Mouse (Mus musculus): Measurements from ENCODE around the gene H2-Q1. TPM values are rescaled to one million over a fixed set of nuclear protein-coding genes. Genes with fewer than 3 reads are reported as not detected.

The H2-Q1 gene
- polyA plus RNA-seq, 1 experiment from 2014 or later, result 0.27 TPM

DNA sequence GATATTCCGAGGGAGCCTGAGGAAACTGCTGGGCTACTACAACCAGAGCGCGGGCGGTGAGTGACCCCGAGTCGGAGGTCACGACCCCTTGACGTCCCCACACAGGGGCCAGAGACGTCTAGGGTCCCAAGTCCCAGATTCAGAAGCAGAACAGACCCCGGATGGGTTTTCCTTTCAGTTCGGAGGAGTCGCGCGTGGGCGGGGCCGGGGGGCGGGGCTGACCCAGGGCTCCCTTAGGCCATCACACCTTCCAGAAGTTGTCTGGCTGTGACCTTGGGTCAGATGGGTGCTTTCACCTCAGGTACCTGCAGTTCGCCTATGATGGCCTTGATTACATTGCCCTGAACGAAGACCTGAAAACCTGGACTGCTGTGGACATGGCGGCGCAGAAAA lies 39.3 kb downstream of the H2-Q1 start:
- Histone ChIP-seq H3K4me1 (replicated peaks; ENCODE audit: control insufficient read depth, insufficient read depth, low read length) (peaks cover 3% of the 10 kb centered on the region; the same call in 1 of the 2 replicates), H3K36me3 (replicated peaks; ENCODE audit: control insufficient read depth, insufficient read depth) (no peaks in the 10 kb centered on the region), H3K4me3 (replicated peaks; ENCODE audit: low read length) (peak overlapping the region; percentile 29), H3K27ac (no peak overlapping the region), H3K9ac (peak overlapping the region; percentile 18; the same call in 1 of the 2 replicates), H3K4me2 (replicated peaks) (peak overlapping the region; percentile 52), H3K9me3 (ENCODE audit: control insufficient read depth, low read length) (0 out of 2 replicates have a peak, but pooled peaks cover 4% of the 10 kb centered on the region), H3K27me3 (ENCODE audit: control insufficient read depth, insufficient read depth, low read length) (peaks cover 14% of the 10 kb centered on the region)
- DNase-seq (ENCODE audit: low spot score) (no peak), ATAC-seq (ENCODE audit: low FRiP score) (no peak)
- 16% methylated on average over 21 of the region's 21 CpGs for WGBS

Other genes starting within 250 kb of the H2-Q1 start
- not detected in 2 replicates for gene Ly6g6e, start 243.5 kb upstream of the H2-Q1 start, polyA plus RNA-seq (2014; fragmentation: Nextera tagmentation; extraction: Ambion mirVana)
- gene Ly6g6d, start 242.3 kb upstream of the H2-Q1 start, polyA plus RNA-seq (2014; fragmentation: Nextera tagmentation; extraction: Ambion mirVana), result 0.82 and 0.94 TPM in 2 replicates
- gene Ly6g6f, start 234.8 kb upstream of the H2-Q1 start, polyA plus RNA-seq (2014; fragmentation: Nextera tagmentation; extraction: Ambion mirVana), result 0.23 TPM in 1 of 2 replicates, not detected in the other
- gene Abhd16a, start 231.1 kb upstream of the H2-Q1 start, polyA plus RNA-seq (2014; fragmentation: Nextera tagmentation; extraction: Ambion mirVana), result 86.8 and 89.1 TPM in 2 replicates
- not detected in 2 replicates for gene Ly6g5c, start 212.1 kb upstream of the H2-Q1 start, polyA plus RNA-seq (2014; fragmentation: Nextera tagmentation; extraction: Ambion mirVana)
- gene Ly6g5b, start 205.0 kb upstream of the H2-Q1 start, polyA plus RNA-seq (2014; fragmentation: Nextera tagmentation; extraction: Ambion mirVana), result 0.44 and 1.0 TPM in 2 replicates
- gene Gpank1, start 198.9 kb upstream of the H2-Q1 start, polyA plus RNA-seq (2014; fragmentation: Nextera tagmentation; extraction: Ambion mirVana), result 21.9 and 22.0 TPM in 2 replicates
- 321 and 339 TPM in 2 replicates for gene Csnk2b, start 198.4 kb upstream of the H2-Q1 start, polyA plus RNA-seq (2014; fragmentation: Nextera tagmentation; extraction: Ambion mirVana)
- 6.0 and 6.2 TPM in 2 replicates for gene D17H6S53E, start 194.0 kb upstream of the H2-Q1 start, polyA plus RNA-seq (2014; fragmentation: Nextera tagmentation; extraction: Ambion mirVana)
- gene Apom, start 188.4 kb upstream of the H2-Q1 start, polyA plus RNA-seq (2014; fragmentation: Nextera tagmentation; extraction: Ambion mirVana), result 0.39 TPM in 1 of 2 replicates, not detected in the other
- 90.2 and 98.2 TPM in 2 replicates for gene Bag6, start 185.2 kb upstream of the H2-Q1 start, polyA plus RNA-seq (2014; fragmentation: Nextera tagmentation; extraction: Ambion mirVana)
- 152 and 168 TPM in 2 replicates for gene Prrc2a, start 155.5 kb upstream of the H2-Q1 start, polyA plus RNA-seq (2014; fragmentation: Nextera tagmentation; extraction: Ambion mirVana)
- 7.8 and 8.7 TPM in 2 replicates for gene Aif1, start 144.3 kb upstream of the H2-Q1 start, polyA plus RNA-seq (2014; fragmentation: Nextera tagmentation; extraction: Ambion mirVana)
- gene Lst1, start 132.0 kb upstream of the H2-Q1 start, polyA plus RNA-seq (2014; fragmentation: Nextera tagmentation; extraction: Ambion mirVana), result 8.2 and 13.3 TPM in 2 replicates
- gene Ltb, start 126.0 kb upstream of the H2-Q1 start, polyA plus RNA-seq (2014; fragmentation: Nextera tagmentation; extraction: Ambion mirVana), result 0.29 and 0.39 TPM in 2 replicates
- gene Tnf, start 118.4 kb upstream of the H2-Q1 start, polyA plus RNA-seq (2014; fragmentation: Nextera tagmentation; extraction: Ambion mirVana), result not detected in 2 replicates
- gene Lta, start 115.1 kb upstream of the H2-Q1 start, polyA plus RNA-seq (2014; fragmentation: Nextera tagmentation; extraction: Ambion mirVana), result 0.23 and 0.55 TPM in 2 replicates
- not detected in 2 replicates for gene Gm16181, start 99.6 kb upstream of the H2-Q1 start, polyA plus RNA-seq (2014; fragmentation: Nextera tagmentation; extraction: Ambion mirVana)
- 122 and 138 TPM in 2 replicates for gene Atp6v1g2, start 86.7 kb upstream of the H2-Q1 start, polyA plus RNA-seq (2014; fragmentation: Nextera tagmentation; extraction: Ambion mirVana)
- 3.5 and 3.8 TPM in 2 replicates for gene Nfkbil1, start 84.6 kb upstream of the H2-Q1 start, polyA plus RNA-seq (2014; fragmentation: Nextera tagmentation; extraction: Ambion mirVana)
- gene Ddx39b, start 78.7 kb upstream of the H2-Q1 start, polyA plus RNA-seq (2014; fragmentation: Nextera tagmentation; extraction: Ambion mirVana), result 341 and 346 TPM in 2 replicates
- gene H2-D1, start 57.7 kb upstream of the H2-Q1 start, polyA plus RNA-seq (2014; fragmentation: Nextera tagmentation; extraction: Ambion mirVana), result 95.5 and 98.1 TPM in 2 replicates
- 3.0 and 3.1 TPM in 2 replicates for gene H2-Q2, start 21.8 kb downstream of the H2-Q1 start, polyA plus RNA-seq (2014; fragmentation: Nextera tagmentation; extraction: Ambion mirVana)
- gene H2-Q4, start 59.2 kb downstream of the H2-Q1 start, polyA plus RNA-seq (2014; fragmentation: Nextera tagmentation; extraction: Ambion mirVana), result 0.59 and 0.74 TPM in 2 replicates
- 0.44 and 0.71 TPM in 2 replicates for gene H2-Q6, start 104.4 kb downstream of the H2-Q1 start, polyA plus RNA-seq (2014; fragmentation: Nextera tagmentation; extraction: Ambion mirVana)
- 2.8 and 2.9 TPM in 2 replicates for gene H2-Q7, start 118.8 kb downstream of the H2-Q1 start, polyA plus RNA-seq (2014; fragmentation: Nextera tagmentation; extraction: Ambion mirVana)
- not detected in 2 replicates for gene H2-Q10, start 149.7 kb downstream of the H2-Q1 start, polyA plus RNA-seq (2014; fragmentation: Nextera tagmentation; extraction: Ambion mirVana)
- gene Pou5f1, start 185.6 kb downstream of the H2-Q1 start, polyA plus RNA-seq (2014; fragmentation: Nextera tagmentation; extraction: Ambion mirVana), result not detected in 2 replicates
- 12.3 and 16.5 TPM in 2 replicates for gene Tcf19, start 196.4 kb downstream of the H2-Q1 start, polyA plus RNA-seq (2014; fragmentation: Nextera tagmentation; extraction: Ambion mirVana)
- 2.8 and 3.5 TPM in 2 replicates for gene Cchcr1, start 196.7 kb downstream of the H2-Q1 start, polyA plus RNA-seq (2014; fragmentation: Nextera tagmentation; extraction: Ambion mirVana)
- gene Psors1c2, start 212.8 kb downstream of the H2-Q1 start, polyA plus RNA-seq (2014; fragmentation: Nextera tagmentation; extraction: Ambion mirVana), result 0.26 and 0.72 TPM in 2 replicates
- 0.22 and 0.25 TPM in 2 replicates for gene Cdsn, start 231.7 kb downstream of the H2-Q1 start, polyA plus RNA-seq (2014; fragmentation: Nextera tagmentation; extraction: Ambion mirVana)
- gene 2300002M23Rik, start 247.0 kb downstream of the H2-Q1 start, polyA plus RNA-seq (2014; fragmentation: Nextera tagmentation; extraction: Ambion mirVana), result not detected in 2 replicates

All from hindbrain, embryonic 14.5 days (tissue).